Mouse (Mus musculus) small intestine, adult 2 months (tissue): ENCODE measurements around the gene Slc40a1. TPM values are rescaled to one million over a fixed set of nuclear protein-coding genes. Genes with fewer than 3 reads are reported as not detected.

Experiments
- H3K27ac ChIP-seq: fragments of 200-500 bp; 2 replicates; pipeline ENCODE4 v1.5.1; 2012; ENCODE audit warnings: low read depth, low read length, control low read depth, inconsistent platforms; ENCODE audit not compliant: insufficient read depth
- H3K27me3 ChIP-seq: fragments of 200-500 bp; 2 replicates; pipeline ENCODE4 v1.6.1; 2012; ENCODE audit warnings: mild to moderate bottlenecking, moderate library complexity, low read length, inconsistent platforms; ENCODE audit not compliant: control insufficient read depth, insufficient read depth
- H3K36me3 ChIP-seq: fragments of 200-500 bp; 2 replicates; pipeline ENCODE4 v1.6.1; 2012; ENCODE audit warnings: mild to moderate bottlenecking, low read length, control low read depth, inconsistent platforms; ENCODE audit not compliant: control insufficient read depth, insufficient read depth
- H3K4me1 ChIP-seq: fragments of 200-500 bp; 2 replicates; pipeline ENCODE4 v1.6.1; 2012; ENCODE audit warnings: low read length, inconsistent platforms, mixed read lengths; ENCODE audit not compliant: control insufficient read depth, insufficient read depth, insufficient read length
- H3K4me3 ChIP-seq: fragments of 200-500 bp; 2 replicates; pipeline ENCODE4 v1.5.1; 2012; ENCODE audit warnings: low read depth, mild to moderate bottlenecking, control low read depth, inconsistent platforms, low read length, moderate library complexity
- CTCF ChIP-seq: fragments of 200-500 bp; IDR thresholded peaks from 2 replicates; pipeline ENCODE4 v1.5.1; 2012; ENCODE audit warnings: low read depth, mild to moderate bottlenecking, control low read depth, inconsistent platforms, low read length, moderate library complexity, mixed read lengths; ENCODE audit not compliant: insufficient replicate concordance, insufficient read length; ENCODE audit errors: extremely low read depth
- POLR2A ChIP-seq: fragments of 200-500 bp; IDR thresholded peaks from 2 replicates; pipeline ENCODE4 v1.6.1; 2012; ENCODE audit warnings: low read depth, mild to moderate bottlenecking, control low read depth, inconsistent platforms, low read length, moderate library complexity
- WGBS: fragments of 180-500 bp; shearing (Covaris S2); methylation state at CpG from one replicate; pipeline ENCODE4 v1.1.7; 2018; 5-methylcytosine and 5-hydroxymethylcytosine counted together
- polyA plus RNA-seq: library from polyadenylated mRNA; depleted of rRNA; stranded (reverse); fragments of >200 nt; gene quantifications from 2 replicates; pipeline ENCODE4 v1.2.3, GENCODE M21; 2012

Slc40a1 gene
- polyA plus RNA-seq, 1 experiment: 1.3 TPM

DNA sequence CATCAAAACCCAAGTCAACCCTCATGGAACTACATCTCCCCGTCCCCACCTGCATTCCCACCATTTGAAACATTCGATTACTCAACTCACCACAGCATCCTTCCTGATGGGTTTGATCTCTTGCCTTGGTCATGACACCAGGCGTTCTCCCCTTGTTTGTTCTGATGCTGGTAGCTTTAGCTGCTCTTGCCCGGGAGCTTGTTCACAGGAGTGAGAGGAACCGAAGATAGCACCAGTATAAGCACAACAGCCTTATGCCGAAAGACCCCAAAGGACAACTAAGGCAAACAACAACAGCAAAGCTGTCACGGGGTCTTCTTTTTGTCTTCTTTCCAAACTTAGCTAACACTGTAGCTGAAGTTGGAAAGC, 1.2 kb downstream of the Slc40a1 start:
- 0 out of 2 replicates have a peak, but pooled peaks cover 2% of the 10 kb centered on the region for H3K4me1 ChIP-seq
- no peak overlapping the region for H3K27ac ChIP-seq
- H3K4me3 ChIP-seq: peak overlapping the region; percentile 74
- 0 out of 2 replicates have a peak, but pooled peaks cover 3% of the 10 kb centered on the region for H3K27me3 ChIP-seq
- no peaks in the 10 kb centered on the region for H3K36me3 ChIP-seq
- TF ChIP-seq CTCF: no peak
- no peak for TF ChIP-seq POLR2A
- WGBS: 3% methylated on average over 7 of the region's 7 CpGs

GRCm38 (mm10) chr1:45924516-45924915, 1.8 kb downstream of the Slc40a1 start:
- TF ChIP-seq CTCF (no peak), POLR2A (no peak)
- no peak overlapping the region for H3K4me3 ChIP-seq
- 0 out of 2 replicates have a peak, but pooled peaks cover 2% of the 10 kb centered on the region for H3K4me1 ChIP-seq
- no peaks in the 10 kb centered on the region for H3K36me3 ChIP-seq
- H3K27me3 ChIP-seq: 0 out of 2 replicates have a peak, but pooled peaks cover 3% of the 10 kb centered on the region
- H3K27ac ChIP-seq: no peak overlapping the region
- 43% methylated on average over 7 of the region's 7 CpGs for WGBS

DNA sequence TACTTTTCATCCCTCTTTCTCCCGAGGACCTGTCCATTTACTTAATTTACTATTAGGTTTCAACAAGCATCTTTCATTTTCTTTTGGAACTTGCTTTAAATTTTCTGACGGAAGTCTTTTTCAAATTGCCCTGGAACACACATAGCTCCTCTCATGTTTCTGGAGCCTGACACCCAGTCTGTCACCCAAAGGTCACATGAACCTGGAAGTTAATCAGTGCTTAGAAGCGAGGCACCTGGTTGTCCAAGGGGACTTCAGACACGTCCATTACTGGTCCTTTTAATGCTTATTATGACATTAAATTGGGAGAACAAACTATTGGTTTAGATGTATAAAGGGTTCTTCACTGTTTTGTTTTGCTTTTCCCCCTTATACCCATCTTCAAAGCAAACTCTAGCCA, 3.0 kb downstream of the Slc40a1 start:
- Histone ChIP-seq H3K27me3 (0 out of 2 replicates have a peak, but pooled peaks cover 3% of the 10 kb centered on the region), H3K27ac (no peak overlapping the region), H3K4me1 (0 out of 2 replicates have a peak, but pooled peaks cover 2% of the 10 kb centered on the region), H3K36me3 (no peaks in the 10 kb centered on the region; the same call in 1 of the 2 replicates), H3K4me3 (no peak overlapping the region)
- WGBS: 61% methylated on average over 4 of the region's 4 CpGs
- no peak for TF ChIP-seq CTCF
- no peak for TF ChIP-seq POLR2A

DNA sequence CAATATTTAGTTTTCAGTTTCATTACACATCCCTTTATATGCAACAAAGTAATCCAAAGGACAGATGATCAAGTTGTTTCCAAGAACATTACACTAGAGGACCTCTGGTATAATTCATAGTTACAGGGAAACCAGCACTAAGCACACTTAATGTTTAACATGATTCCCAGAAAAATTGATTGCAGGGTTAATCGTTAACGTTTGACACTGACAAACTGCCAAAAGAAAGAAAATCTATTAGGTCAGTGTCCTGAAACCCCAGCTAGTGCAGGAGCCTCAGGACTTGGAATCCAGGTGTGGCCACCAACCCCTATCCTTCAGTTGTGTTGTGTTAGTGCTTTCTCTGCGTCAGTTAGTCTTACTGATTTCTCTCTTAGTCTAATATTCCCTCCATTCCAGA, 5.6 kb downstream of the Slc40a1 start:
- H3K27ac ChIP-seq: no peak overlapping the region
- 26% methylated on average over 3 of the region's 3 CpGs for WGBS
- H3K36me3 ChIP-seq: peaks cover 2% of the 10 kb centered on the region; the same call in 1 of the 2 replicates
- H3K27me3 ChIP-seq: 0 out of 2 replicates have a peak, but pooled peaks cover 3% of the 10 kb centered on the region
- H3K4me1 ChIP-seq: no peaks in the 10 kb centered on the region
- no peak overlapping the region for H3K4me3 ChIP-seq
- no peak for TF ChIP-seq POLR2A
- no peak for TF ChIP-seq CTCF

GRCm38 (mm10) chr1:45919752-45920151, 6.6 kb downstream of the Slc40a1 start:
- Histone ChIP-seq H3K4me3 (no peak overlapping the region), H3K36me3 (peaks cover 4% of the 10 kb centered on the region), H3K27ac (no peak overlapping the region), H3K27me3 (0 out of 2 replicates have a peak, but pooled peaks cover 3% of the 10 kb centered on the region), H3K4me1 (no peaks in the 10 kb centered on the region)
- TF ChIP-seq CTCF: no peak
- no peak for TF ChIP-seq POLR2A
- WGBS: 95% methylated on average over 1 of the region's 1 CpGs

DNA sequence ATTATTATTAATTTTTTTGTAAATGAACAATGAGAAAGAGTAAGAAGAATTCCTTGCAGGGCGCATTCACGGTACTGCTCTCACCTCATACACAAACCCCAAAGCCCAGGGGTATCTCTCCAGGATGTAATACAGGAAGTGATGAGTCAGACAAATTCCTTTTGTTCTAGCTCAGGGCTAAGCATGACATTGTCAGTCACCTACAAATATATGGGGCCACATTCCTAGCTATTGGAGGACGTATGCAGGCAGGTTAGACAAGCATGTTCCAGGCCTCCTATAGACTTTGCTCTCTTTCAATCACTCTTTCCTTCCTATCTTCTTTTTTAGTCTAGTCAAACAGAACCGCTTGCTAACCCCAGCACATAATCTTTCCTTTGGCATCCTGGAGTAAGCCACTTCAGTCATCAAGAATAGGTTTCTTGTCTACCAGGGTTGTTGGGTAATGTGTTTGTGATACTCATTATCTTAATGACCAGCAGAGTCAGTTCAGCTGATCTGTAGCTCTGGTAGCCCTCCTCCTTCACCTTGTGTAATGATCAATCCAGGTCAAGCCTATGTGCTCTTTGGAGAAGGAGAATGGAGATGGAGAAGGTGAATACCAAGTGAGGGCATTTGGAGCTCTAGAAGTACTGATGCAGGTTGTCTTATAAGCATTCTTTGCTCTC, 9.1 kb downstream of the Slc40a1 start:
- peaks cover 6% of the 10 kb centered on the region for H3K36me3 ChIP-seq
- no peak for TF ChIP-seq CTCF
- no peak for TF ChIP-seq POLR2A

DNA sequence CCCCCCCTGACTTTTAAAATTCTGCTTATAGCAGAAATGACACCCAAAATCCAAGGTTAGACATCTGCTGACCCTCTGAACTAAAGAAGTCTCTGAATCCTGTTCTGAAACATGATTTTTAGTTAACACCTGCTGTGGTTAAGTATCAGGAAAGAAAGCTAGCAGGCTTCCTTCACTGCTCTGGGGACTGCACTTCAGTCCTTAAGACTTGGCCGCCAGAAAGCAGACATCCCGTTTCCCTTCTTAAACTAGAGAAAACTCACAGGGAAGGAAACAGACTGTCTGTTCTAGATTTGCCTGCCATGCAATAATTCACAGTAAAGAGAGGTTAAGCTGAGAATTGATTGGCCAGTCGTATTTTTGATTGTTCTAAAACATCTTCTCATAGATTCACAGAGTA, 10.1 kb downstream of the Slc40a1 start:
- WGBS: 75% methylated on average over 3 of the region's 3 CpGs
- H3K27ac ChIP-seq: no peak overlapping the region
- no peak for TF ChIP-seq POLR2A
- no peak for TF ChIP-seq CTCF
- H3K4me3 ChIP-seq: no peak overlapping the region
- H3K36me3 ChIP-seq: peaks cover 11% of the 10 kb centered on the region
- no peaks in the 10 kb centered on the region for H3K4me1 ChIP-seq
- no peaks in the 10 kb centered on the region for H3K27me3 ChIP-seq

More for the DNA sequence above, 9.1 kb downstream of the Slc40a1 start:
- Histone ChIP-seq H3K27me3 (no peaks in the 10 kb centered on the region), H3K27ac (no peak overlapping the region), H3K4me3 (no peak overlapping the region), H3K4me1 (no peaks in the 10 kb centered on the region)
- 67% methylated on average over 4 of the region's 4 CpGs for WGBS
